Mouse (Mus musculus) Patski (cell line): ENCODE results near the gene Vav1. TPM values are rescaled to one million over a fixed set of nuclear protein-coding genes. Genes with fewer than 3 reads are reported as not detected.

Source experiments
- ATAC-seq: fragments of 100-300 bp; one replicate; pipeline ENCODE4 v1.8.0; 2021
- CTCF ChIA-PET: fragments of 350-600 bp; sonication (Branson Sonifier 250); formaldehyde crosslinking; loops from one replicate; lab custom pipeline; 2022; ENCODE audit warnings: inconsistent platforms; lab: Charles Lee
- POLR2A ChIA-PET: fragments of 350-600 bp; sonication (Branson Sonifier 250); formaldehyde crosslinking; loops from one replicate; lab custom pipeline; 2022; ENCODE audit warnings: antibody characterized with exemption, inconsistent platforms; lab: Charles Lee
- DNase-seq: peaks from one replicate; pipeline ENCODE4 v3.0.0-alpha.2; 2011; ENCODE audit warnings: low read depth, low spot score
- H3K27me3 ChIP-seq: fragments of 371-371 bp; one replicate; pipeline ENCODE4 v1.5.1; 2021
- CTCF ChIP-seq: fragments of 100-300 bp; IDR thresholded peaks from one replicate; pipeline ENCODE4 v1.5.1; 2021
- in situ Hi-C: fragments of 300-500 bp; cut with MboI; formaldehyde crosslinking; loops from 3 replicates; pipeline ENCODE4 v1.11.1; 2018; ENCODE audit warnings: low pct_unique_long_range_greater_than_20kb, mixed read lengths
- polyA plus RNA-seq: library from polyadenylated mRNA; unstranded; gene quantifications from one replicate; pipeline ENCODE4 v1.2.3, GENCODE M21; 2021

Gene Vav1
- polyA plus RNA-seq, 1 experiment from 2014 or later = not detected

- TF ChIP-seq CTCF = no peak
- in situ Hi-C loops = no loop called here
- H3K27me3 ChIP-seq = no peaks in the 10 kb centered on the region
- POLR2A ChIA-PET = no interaction called here
- DNase-seq (no peak), ATAC-seq (no peak)
- CTCF ChIA-PET = interaction anchor here (1.0 kb wide), 1 partner anchor 17 kb away, joined by 3 read pairs; no protein-coding TSS in a partner anchor
Observed at GRCm38 (mm10) chr17:57351107-57351506, 72.2 kb downstream of the Vav1 start.

GRCm38 (mm10) chr17:57358441-57358840 lies 79.5 kb downstream of the Vav1 start, which contains the start of gene Adgre1:
Gene Adgre1, plus strand, starts transcription at chr17:57358691.
- in situ Hi-C loops = no loop called here
- H3K27me3 ChIP-seq = no peaks in the 10 kb centered on the region
- TF ChIP-seq CTCF = no peak
- ChIA-PET CTCF (no interaction called here), POLR2A (no interaction called here)
- ATAC-seq = no peak
- DNase-seq = no peak

- in situ Hi-C loops = no loop called here
- ChIA-PET CTCF (no interaction called here), POLR2A (no interaction called here)
- no peak for ATAC-seq
- no peak for TF ChIP-seq CTCF
- no peak for DNase-seq
- H3K27me3 ChIP-seq = no peaks in the 10 kb centered on the region
Observed at GRCm38 (mm10) chr17:57359485-57360241, 80.8 kb downstream of the Vav1 start.

Other genes starting within 250 kb of the Vav1 start
- gene Khsrp, start 247.6 kb upstream of the Vav1 start, polyA plus RNA-seq = 80.4 TPM
- gene Slc25a41, start 237.4 kb upstream of the Vav1 start, polyA plus RNA-seq = not detected
- gene Crb3, start 220.0 kb upstream of the Vav1 start, polyA plus RNA-seq = 31.4 TPM
- 111 TPM for gene Slc25a23, start 219.2 kb upstream of the Vav1 start, polyA plus RNA-seq
- 2.7 TPM for gene Dennd1c, start 200.6 kb upstream of the Vav1 start, polyA plus RNA-seq
- gene Tubb4a, start 191.3 kb upstream of the Vav1 start, polyA plus RNA-seq = 0.10 TPM
- 3.4 TPM for gene Tnfsf9, start 173.8 kb upstream of the Vav1 start, polyA plus RNA-seq
- gene Cd70, start 129.3 kb upstream of the Vav1 start, polyA plus RNA-seq = not detected
- not detected for gene Tnfsf14, start 84.9 kb upstream of the Vav1 start, polyA plus RNA-seq
- gene C3, start 51.0 kb upstream of the Vav1 start, polyA plus RNA-seq = 342 TPM
- gene Gpr108, start 30.7 kb upstream of the Vav1 start, polyA plus RNA-seq = 61.7 TPM
- 157 TPM for gene Trip10, start 29.6 kb upstream of the Vav1 start, polyA plus RNA-seq
- gene Adgre1, start 79.6 kb downstream of the Vav1 start, polyA plus RNA-seq = not detected